Mouse (Mus musculus) ES-E14 (cell line): Measurements from ENCODE around the gene Mrtfa. TPM values are rescaled to one million over a fixed set of nuclear protein-coding genes. Genes with fewer than 3 reads are reported as not detected.

Experiments used
- DNase-seq: peaks from one replicate; pipeline ENCODE4 v3.0.0-alpha.2; 2013; ENCODE audit warnings: low read depth, low spot score
- H3K27ac ChIP-seq: 2 replicates; pipeline ENCODE4 v1.5.1; 2012; ENCODE audit warnings: low read depth, mild to moderate bottlenecking, low read length, moderate library complexity, mixed read lengths; ENCODE audit not compliant: poor library complexity, insufficient read depth, severe bottlenecking
- H3K36me3 ChIP-seq: 2 replicates; pipeline ENCODE4 v1.6.1; 2012; ENCODE audit warnings: mild to moderate bottlenecking, low read length, moderate library complexity, mixed read lengths; ENCODE audit not compliant: control insufficient read depth, poor library complexity, insufficient read depth, severe bottlenecking
- H3K4me1 ChIP-seq, 2 experiments: fragments of 150-350 bp in 1 of 2; sonication (generic) in 1 of 2; 2 replicates each; pipeline ENCODE4 v1.6.1; 2012; ENCODE audit warnings: low read length in 2 of 2, mild to moderate bottlenecking in 1 of 2, mixed read lengths in 1 of 2; ENCODE audit not compliant: control insufficient read depth in 2 of 2, insufficient read depth in 2 of 2, poor library complexity in 1 of 2
- H3K4me3 ChIP-seq, 2 experiments: fragments of 150-350 bp in 1 of 2; sonication (generic) in 1 of 2; 2 replicates each; pipeline ENCODE4 v1.5.1; 2012; ENCODE audit warnings: low read length in 2 of 2, low read depth in 1 of 2, mild to moderate bottlenecking in 1 of 2, mixed read lengths in 1 of 2; ENCODE audit not compliant: insufficient read depth in 1 of 2, poor library complexity in 1 of 2, severe bottlenecking in 1 of 2
- H3K9ac ChIP-seq: 2 replicates; pipeline ENCODE4 v1.6.1; 2012; ENCODE audit warnings: low read depth, mild to moderate bottlenecking, low read length, mixed read lengths; ENCODE audit not compliant: poor library complexity, insufficient read depth, severe bottlenecking
- H3K9me3 ChIP-seq: fragments of 150-350 bp; sonication (generic); 2 replicates; pipeline ENCODE4 v1.6.1; 2012; ENCODE audit warnings: low read depth, mild to moderate bottlenecking, low read length; ENCODE audit not compliant: control insufficient read depth, insufficient read depth
- CHD2 ChIP-seq: IDR thresholded peaks from 2 replicates; pipeline ENCODE4 v1.6.1; 2014; ENCODE audit warnings: mild to moderate bottlenecking, low read depth, low read length, inconsistent platforms
- HCFC1 ChIP-seq: IDR thresholded peaks from 2 replicates; pipeline ENCODE4 v1.6.1; 2012; ENCODE audit warnings: low read length, inconsistent platforms, borderline replicate concordance; ENCODE audit not compliant: insufficient read depth
- MAFK ChIP-seq: IDR thresholded peaks from 2 replicates; pipeline ENCODE4 v1.6.1; 2014; ENCODE audit warnings: mild to moderate bottlenecking, low read depth, low read length, inconsistent platforms; ENCODE audit not compliant: insufficient read depth
- ZC3H11A ChIP-seq: IDR thresholded peaks from 2 replicates; pipeline ENCODE4 v1.6.1; 2012; ENCODE audit warnings: low read depth, mild to moderate bottlenecking, inconsistent platforms, low read length, borderline replicate concordance
- ZNF384 ChIP-seq: IDR thresholded peaks from 2 replicates; pipeline ENCODE4 v1.6.1; 2012; ENCODE audit warnings: low read depth, low read length, inconsistent platforms
- in situ Hi-C, 2 experiments: fragments of 600-800 bp; cut with MboI; formaldehyde crosslinking; loops; one replicate each; pipeline ENCODE4 v1.15.1; 2025; ENCODE audit warnings: low sequenced_read_pairs in 2 of 2, inconsistent platforms in 1 of 2; ENCODE audit not compliant: unreplicated experiment in 2 of 2
- total RNA-seq: library from RNA; depleted of rRNA; stranded (reverse); fragments of 300-350 nt; gene quantifications from 2 replicates; pipeline ENCODE4 v1.2.3, GENCODE M21; 2012

Mrtfa gene
- total RNA-seq, 1 experiment: 16.7 TPM

- H3K9me3 ChIP-seq: no peaks in the 10 kb centered on the region
- no peaks in the 10 kb centered on the region for H3K36me3 ChIP-seq
- no peak overlapping the region for H3K9ac ChIP-seq
- no peak overlapping the region for H3K27ac ChIP-seq
- in situ Hi-C loops: no loop called here
- no peak for DNase-seq
- TF ChIP-seq MAFK (no peak), ZNF384 (no peak), ZC3H11A (no peak), CHD2 (no peak), HCFC1 (no peak)
- no peak overlapping the region for H3K4me3 ChIP-seq
- peaks cover 0 to 2% of the 10 kb centered on the region in 2 experiments; a peak in 1 of 4 replicates for H3K4me1 ChIP-seq
Measured at GRCm38 (mm10) chr15:81045336-81045735, 145.2 kb downstream of the Mrtfa start.

- H3K36me3 ChIP-seq: no peaks in the 10 kb centered on the region
- H3K27ac ChIP-seq: no peak overlapping the region
- no peak overlapping the region for H3K9ac ChIP-seq
- H3K4me3 ChIP-seq: no peak overlapping the region
- H3K9me3 ChIP-seq: no peaks in the 10 kb centered on the region
- H3K4me1 ChIP-seq: peaks cover 0 to 2% of the 10 kb centered on the region in 2 experiments; a peak in 1 of 4 replicates
- TF ChIP-seq CHD2: no peak
- no peak for TF ChIP-seq HCFC1
- TF ChIP-seq ZC3H11A: no peak
- no peak for TF ChIP-seq ZNF384
- no peak for TF ChIP-seq MAFK
- in situ Hi-C loops: no loop called here
- no peak for DNase-seq
Measured at GRCm38 (mm10) chr15:81044446-81044845, 146.1 kb downstream of the Mrtfa start.

- Histone ChIP-seq H3K36me3 (no peaks in the 10 kb centered on the region), H3K9me3 (no peaks in the 10 kb centered on the region), H3K9ac (no peak overlapping the region), H3K27ac (no peak overlapping the region), H3K4me3 (no peak overlapping the region), H3K4me1 (peaks cover 0 to 2% of the 10 kb centered on the region in 2 experiments; a peak in 1 of 4 replicates)
- peak; percentile 45 for DNase-seq
- no peak for TF ChIP-seq MAFK
- no peak for TF ChIP-seq ZC3H11A
- no peak for TF ChIP-seq CHD2
- TF ChIP-seq HCFC1: no peak
- no peak for TF ChIP-seq ZNF384
- in situ Hi-C loops: no loop called here
Measured at GRCm38 (mm10) chr15:81042276-81042931, 148.2 kb downstream of the Mrtfa start.

GRCm38 (mm10) chr15:81041767-81042166 is 148.8 kb downstream of the Mrtfa start:
- no peaks in the 10 kb centered on the region for H3K36me3 ChIP-seq
- in situ Hi-C loops: no loop called here
- no peak overlapping the region for H3K4me3 ChIP-seq
- no peak overlapping the region for H3K9ac ChIP-seq
- H3K4me1 ChIP-seq: peaks cover 0 to 2% of the 10 kb centered on the region in 2 experiments; a peak in 1 of 4 replicates
- TF ChIP-seq CHD2 (no peak), MAFK (no peak), ZC3H11A (no peak), HCFC1 (no peak), ZNF384 (no peak)
- H3K27ac ChIP-seq: no peak overlapping the region
- no peak for DNase-seq
- no peaks in the 10 kb centered on the region for H3K9me3 ChIP-seq
